Mouse (Mus musculus) forebrain, embryonic 16.5 days (tissue): ENCODE data around the gene Agap2. TPM values are rescaled to one million over a fixed set of nuclear protein-coding genes. Genes with fewer than 3 reads are reported as not detected.

ENCODE experiments used
- ATAC-seq: fragments of 200-750 bp; cut with Nextera tagmentation; 2 replicates; pipeline ENCODE4 v1.8.0; 2017; ENCODE audit warnings: mild to moderate bottlenecking, moderate library complexity
- H3K27ac ChIP-seq: fragments of 300-500 bp; sonication (generic); 2 replicates; pipeline ENCODE4 v1.5.1; 2014; ENCODE audit warnings: low read length, control low read depth
- H3K27me3 ChIP-seq: fragments of 300-500 bp; sonication (generic); replicated peaks from 2 replicates; pipeline ENCODE4 v1.6.1; 2014; ENCODE audit warnings: low read length; ENCODE audit not compliant: control insufficient read depth, insufficient read depth
- H3K36me3 ChIP-seq: fragments of 300-500 bp; sonication (generic); 2 replicates; pipeline ENCODE4 v1.6.1; 2014; ENCODE audit not compliant: control insufficient read depth, insufficient read depth
- H3K4me1 ChIP-seq: fragments of 300-500 bp; sonication (generic); replicated peaks from 2 replicates; pipeline ENCODE4 v1.6.1; 2014; ENCODE audit warnings: low read length; ENCODE audit not compliant: control insufficient read depth, insufficient read depth
- H3K4me2 ChIP-seq: fragments of 300-500 bp; sonication (generic); 2 replicates; pipeline ENCODE4 v1.6.1; 2014; ENCODE audit warnings: mild to moderate bottlenecking, low read length, control low read depth
- H3K4me3 ChIP-seq: fragments of 300-500 bp; sonication (generic); replicated peaks from 2 replicates; pipeline ENCODE4 v1.5.1; 2014; ENCODE audit warnings: mild to moderate bottlenecking, low read length, control low read depth
- H3K9ac ChIP-seq: fragments of 300-500 bp; sonication (generic); replicated peaks from 2 replicates; pipeline ENCODE4 v1.6.1; 2014; ENCODE audit warnings: low read depth, low read length, control low read depth
- H3K9me3 ChIP-seq: fragments of 300-500 bp; sonication (generic); 2 replicates; pipeline ENCODE4 v1.6.1; 2016; ENCODE audit warnings: low read length; ENCODE audit not compliant: control insufficient read depth
- WGBS: fragments of 180-500 bp; shearing (Covaris S2); extraction: QIAGEN DNeasy Blood & Tissue Kit; methylation state at CpG from one replicate; pipeline ENCODE4 v1.1.7; 2014; 5-methylcytosine and 5-hydroxymethylcytosine counted together
- polyA plus RNA-seq: library from polyadenylated mRNA; unstranded; fragments of >200 nt; fragmentation: Nextera tagmentation; extraction: Ambion mirVana; gene quantifications from 2 replicates; pipeline ENCODE4 v1.2.1, GENCODE M21; 2015

Agap2 gene
- polyA plus RNA-seq, 1 experiment from 2014 or later, result 4.7 TPM

GRCm38 (mm10) chr10:127135118-127135836 lies 60.2 kb downstream of the Agap2 start:
- no peak overlapping the region for H3K4me2 ChIP-seq
- H3K9me3 ChIP-seq, result no peaks in the 10 kb centered on the region
- H3K9ac ChIP-seq, result no peak overlapping the region
- H3K27me3 ChIP-seq, result no peaks in the 10 kb centered on the region
- H3K36me3 ChIP-seq, result no peaks in the 10 kb centered on the region
- H3K4me3 ChIP-seq, result no peak overlapping the region
- WGBS, result 57% methylated on average over 8 of the region's 8 CpGs
- no peak overlapping the region for H3K27ac ChIP-seq
- ATAC-seq, result no peak
- H3K4me1 ChIP-seq, result no peaks in the 10 kb centered on the region

GRCm38 (mm10) chr10:127136510-127136909 lies 61.4 kb downstream of the Agap2 start:
- Histone ChIP-seq H3K9ac (no peak overlapping the region), H3K36me3 (no peaks in the 10 kb centered on the region), H3K27ac (no peak overlapping the region), H3K9me3 (no peaks in the 10 kb centered on the region), H3K27me3 (no peaks in the 10 kb centered on the region), H3K4me1 (no peaks in the 10 kb centered on the region), H3K4me2 (no peak overlapping the region), H3K4me3 (no peak overlapping the region)
- 94% methylated on average over 4 of the region's 4 CpGs for WGBS
- ATAC-seq, result no peak

DNA sequence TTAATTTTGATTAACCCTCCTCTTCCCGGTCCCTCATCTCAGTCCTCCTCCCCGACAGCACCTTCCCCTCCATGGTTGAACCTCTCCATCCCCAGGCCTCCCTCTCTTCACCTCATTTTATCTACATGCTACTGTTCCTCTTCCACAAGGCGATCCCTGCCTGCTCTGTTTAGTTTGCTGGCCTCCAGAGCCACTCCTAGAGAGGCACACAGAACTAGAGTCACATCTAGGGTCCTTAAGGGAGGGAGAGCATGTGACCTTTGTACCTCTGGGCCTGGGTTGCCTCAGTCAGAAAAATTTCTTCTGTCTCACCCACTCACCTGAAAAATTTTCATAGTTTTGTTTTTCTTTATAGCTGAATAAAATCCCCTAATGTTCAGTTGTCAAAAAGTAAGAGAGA lies 62.8 kb downstream of the Agap2 start:
- H3K4me1 ChIP-seq, result no peaks in the 10 kb centered on the region
- no peak overlapping the region for H3K9ac ChIP-seq
- H3K9me3 ChIP-seq, result no peaks in the 10 kb centered on the region
- WGBS, result 88% methylated on average over 3 of the region's 3 CpGs
- no peak overlapping the region for H3K4me3 ChIP-seq
- H3K27ac ChIP-seq, result no peak overlapping the region
- ATAC-seq, result no peak
- no peaks in the 10 kb centered on the region for H3K27me3 ChIP-seq
- no peak overlapping the region for H3K4me2 ChIP-seq
- H3K36me3 ChIP-seq, result no peaks in the 10 kb centered on the region

- no peak for ATAC-seq
- WGBS, result 89% methylated on average over 18 of the region's 18 CpGs
- Histone ChIP-seq H3K4me3 (no peak overlapping the region), H3K27ac (no peak overlapping the region), H3K9me3 (no peaks in the 10 kb centered on the region), H3K9ac (no peak overlapping the region), H3K4me1 (no peaks in the 10 kb centered on the region), H3K4me2 (no peak overlapping the region), H3K27me3 (no peaks in the 10 kb centered on the region), H3K36me3 (no peaks in the 10 kb centered on the region)
Observed at GRCm38 (mm10) chr10:127138328-127139141, 63.5 kb downstream of the Agap2 start.

DNA sequence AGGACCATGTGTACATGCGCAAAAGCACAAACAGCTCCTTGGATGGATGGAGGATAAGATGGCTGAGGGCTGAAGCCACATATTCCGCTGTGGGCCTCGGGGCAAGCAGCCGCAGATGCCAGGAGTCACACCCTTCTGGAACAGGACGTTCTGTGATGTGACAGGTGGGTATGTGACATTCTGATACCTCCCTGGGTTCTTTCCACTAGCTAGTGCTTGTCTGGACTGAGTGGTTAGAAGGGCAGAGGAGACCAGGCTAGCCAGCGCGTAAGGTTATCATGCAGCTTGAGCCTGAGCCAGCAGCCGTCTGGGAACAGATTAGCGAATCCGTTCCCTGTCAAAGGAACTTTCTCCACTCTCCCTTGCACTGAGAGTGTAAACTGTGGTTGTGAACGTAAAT lies 65.9 kb downstream of the Agap2 start:
- no peak for ATAC-seq
- Histone ChIP-seq H3K9ac (no peak overlapping the region), H3K27ac (no peak overlapping the region), H3K9me3 (no peaks in the 10 kb centered on the region), H3K4me1 (no peaks in the 10 kb centered on the region), H3K4me2 (no peak overlapping the region), H3K27me3 (no peaks in the 10 kb centered on the region), H3K4me3 (no peak overlapping the region), H3K36me3 (no peaks in the 10 kb centered on the region)
- WGBS, result 85% methylated on average over 11 of the region's 11 CpGs

DNA sequence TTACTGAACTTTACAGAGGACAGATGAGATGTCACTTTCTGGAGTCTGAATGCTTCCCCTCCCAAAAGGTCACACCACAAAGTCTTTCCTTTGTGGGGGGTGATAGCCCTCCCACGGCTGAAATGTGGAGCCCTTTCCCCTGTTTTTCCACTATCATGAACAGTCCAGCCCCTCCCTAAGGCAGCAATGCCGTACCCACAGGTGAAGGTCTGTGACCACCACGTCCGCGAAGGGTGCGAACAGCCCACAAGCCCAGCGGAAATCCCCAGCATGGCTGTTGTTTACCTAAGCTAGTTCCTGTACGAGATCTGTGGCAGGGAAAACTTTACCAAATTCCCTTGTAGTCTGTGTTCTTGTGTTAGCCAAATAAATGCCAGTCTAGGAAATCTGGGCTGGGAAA lies 66.4 kb downstream of the Agap2 start:
- no peak overlapping the region for H3K9ac ChIP-seq
- no peak overlapping the region for H3K27ac ChIP-seq
- H3K36me3 ChIP-seq, result no peaks in the 10 kb centered on the region
- ATAC-seq, result no peak
- H3K4me2 ChIP-seq, result no peak overlapping the region
- no peak overlapping the region for H3K4me3 ChIP-seq
- no peaks in the 10 kb centered on the region for H3K4me1 ChIP-seq
- 87% methylated on average over 8 of the region's 8 CpGs for WGBS
- no peaks in the 10 kb centered on the region for H3K9me3 ChIP-seq
- no peaks in the 10 kb centered on the region for H3K27me3 ChIP-seq

Other genes starting within 250 kb of the Agap2 start
- gene Atp23, start 173.9 kb upstream of the Agap2 start, polyA plus RNA-seq, result 10.0 and 10.5 TPM in 2 replicates
- gene Ctdsp2, start 96.6 kb upstream of the Agap2 start, polyA plus RNA-seq, result 22.9 and 27.6 TPM in 2 replicates
- 0.15 and 0.40 TPM in 2 replicates for gene Avil, start 74.6 kb upstream of the Agap2 start, polyA plus RNA-seq
- gene Tsfm, start 44.4 kb upstream of the Agap2 start, polyA plus RNA-seq, result 60.8 and 66.0 TPM in 2 replicates
- 20.1 and 23.0 TPM in 2 replicates for gene Mettl1, start 33.9 kb upstream of the Agap2 start, polyA plus RNA-seq
- gene Eef1akmt3, start 33.8 kb upstream of the Agap2 start, polyA plus RNA-seq, result 0.11 and 0.18 TPM in 2 replicates
- 0.20 and 0.26 TPM in 2 replicates for gene Cyp27b1, start 27.0 kb upstream of the Agap2 start, polyA plus RNA-seq
- gene March9, start 15.1 kb upstream of the Agap2 start, polyA plus RNA-seq, result 5.3 and 6.6 TPM in 2 replicates
- 1,494 and 1,664 TPM in 2 replicates for gene Cdk4, start 11.8 kb upstream of the Agap2 start, polyA plus RNA-seq
- gene Tspan31, start 5.0 kb upstream of the Agap2 start, polyA plus RNA-seq, result 119 and 120 TPM in 2 replicates
- gene Os9, start 45.8 kb downstream of the Agap2 start, polyA plus RNA-seq, result 125 and 126 TPM in 2 replicates
- 41.5 and 45.8 TPM in 2 replicates for gene B4galnt1, start 89.9 kb downstream of the Agap2 start, polyA plus RNA-seq
- 1.0 and 1.6 TPM in 2 replicates for gene Slc26a10, start 105.4 kb downstream of the Agap2 start, polyA plus RNA-seq
- 32.3 and 33.0 TPM in 2 replicates for gene Arhgef25, start 114.8 kb downstream of the Agap2 start, polyA plus RNA-seq
- gene Dtx3, start 120.4 kb downstream of the Agap2 start, polyA plus RNA-seq, result 179 and 224 TPM in 2 replicates
- gene Pip4k2c, start 136.3 kb downstream of the Agap2 start, polyA plus RNA-seq, result 26.7 and 28.4 TPM in 2 replicates
- 98.9 and 106 TPM in 2 replicates for gene Kif5a, start 188.1 kb downstream of the Agap2 start, polyA plus RNA-seq
- gene Dctn2, start 191.1 kb downstream of the Agap2 start, polyA plus RNA-seq, result 319 and 342 TPM in 2 replicates
- 10.2 and 15.3 TPM in 2 replicates for gene Mbd6, start 213.7 kb downstream of the Agap2 start, polyA plus RNA-seq
- 127 and 135 TPM in 2 replicates for gene Mars, start 236.5 kb downstream of the Agap2 start, polyA plus RNA-seq
- gene Arhgap9, start 246.7 kb downstream of the Agap2 start, polyA plus RNA-seq, result 0.49 and 1.2 TPM in 2 replicates